Comparison of ENCODE assay signal across 8 mouse cellular contexts in genomic region chr11:102455740-102456396, GRCm38 (mm10). TPM values are rescaled to one million over a fixed set of nuclear protein-coding genes. Genes with fewer than 3 reads are reported as not detected.
DNase-seq lines count a peak whose midpoint lies in the region; ATAC-seq and TF ChIP-seq lines count a peak whose summit lies in the region.

No protein-coding gene starts in this region.

- H3K36me3 ChIP-seq in embryonic facial prominence, embryonic 13.5 days: no peaks in the 10 kb centered on the region
- H3K36me3 ChIP-seq in heart, embryonic 13.5 days: no peaks in the 10 kb centered on the region
- H3K36me3 ChIP-seq in kidney, embryonic 16.5 days (ENCODE audit: insufficient read depth, low read length): no peaks in the 10 kb centered on the region
- H3K36me3 ChIP-seq in lung, postnatal 0 days (ENCODE audit: insufficient read depth, low read length): no peaks in the 10 kb centered on the region

- DNase-seq in ES-CJ7 (ENCODE audit: low read depth, low spot score): peak; percentile 89
- peak; percentile 84 for DNase-seq in adrenal gland, postnatal 10 days
- peak; percentile 85 for DNase-seq in lung, postnatal 0 days (ENCODE audit: low spot score)
- DNase-seq in ovary, adult 18-20 months (ENCODE audit: low spot score): peak; percentile 74

- H3K4me2 ChIP-seq in embryonic facial prominence, embryonic 13.5 days: peak overlapping the region; percentile 91
- H3K4me2 ChIP-seq in heart, embryonic 13.5 days: peak overlapping the region; percentile 81
- peak overlapping the region; percentile 98 for H3K4me2 ChIP-seq in kidney, embryonic 16.5 days (replicated peaks; ENCODE audit: low read depth, low read length)
- H3K4me2 ChIP-seq in lung, postnatal 0 days (replicated peaks; ENCODE audit: low read depth, low read length): peak overlapping the region; percentile 91

- ATAC-seq in embryonic facial prominence, embryonic 13.5 days (ENCODE audit: insufficient number of reproducible peaks, insufficient read depth, low FRiP score, low TSS enrichment, low read depth): peak; percentile 78
- peak; percentile 81 for ATAC-seq in heart, embryonic 13.5 days (ENCODE audit: extremely low read depth, insufficient number of reproducible peaks, low FRiP score, low TSS enrichment)
- peak; percentile 92 for ATAC-seq in kidney, embryonic 16.5 days (ENCODE audit: low FRiP score, low TSS enrichment)
- peak; percentile 92 for ATAC-seq in lung, postnatal 0 days
- no peak for ATAC-seq in inflammation-experienced regulatory T-cells, adult 6 months

- peaks cover 21% of the 10 kb centered on the region; the same call in 1 of the 2 replicates for H3K4me1 ChIP-seq in embryonic facial prominence, embryonic 13.5 days
- peaks cover 26% of the 10 kb centered on the region for H3K4me1 ChIP-seq in heart, embryonic 13.5 days
- peaks cover 17% of the 10 kb centered on the region for H3K4me1 ChIP-seq in kidney, embryonic 16.5 days (ENCODE audit: insufficient read depth, low read length)
- H3K4me1 ChIP-seq in lung, postnatal 0 days (ENCODE audit: insufficient read depth, low read depth, low read length): 0 out of 2 replicates have a peak, but pooled peaks cover 2% of the 10 kb centered on the region

- WGBS in embryonic facial prominence, embryonic 13.5 days: under 1% methylated on average over 40 of the region's 40 CpGs
- under 1% methylated on average over 40 of the region's 40 CpGs for WGBS in heart, embryonic 13.5 days
- WGBS in kidney, embryonic 16.5 days: under 1% methylated on average over 35 of the region's 40 CpGs
- WGBS in lung, postnatal 0 days: 0% methylated on average over 32 of the region's 40 CpGs

- peak overlapping the region; percentile 44 for H3K27ac ChIP-seq in embryonic facial prominence, embryonic 13.5 days
- H3K27ac ChIP-seq in heart, embryonic 13.5 days (replicated peaks): peak overlapping the region; percentile 71
- peak overlapping the region; percentile 90 for H3K27ac ChIP-seq in kidney, embryonic 16.5 days (ENCODE audit: low read length)
- no peak overlapping the region for H3K27ac ChIP-seq in lung, postnatal 0 days (ENCODE audit: low read length)

- peak overlapping the region; percentile 53 for H3K9ac ChIP-seq in embryonic facial prominence, embryonic 13.5 days
- H3K9ac ChIP-seq in heart, embryonic 13.5 days: peak overlapping the region; percentile 76
- H3K9ac ChIP-seq in kidney, embryonic 16.5 days (replicated peaks; ENCODE audit: low read length): peak overlapping the region; percentile 73
- H3K9ac ChIP-seq in lung, postnatal 0 days (replicated peaks; ENCODE audit: low read depth): peak overlapping the region; percentile 34; the same call in 1 of the 2 replicates

- H3K4me3 ChIP-seq in embryonic facial prominence, embryonic 13.5 days: peak overlapping the region; percentile 54
- peak overlapping the region; percentile 59 for H3K4me3 ChIP-seq in heart, embryonic 13.5 days
- peak overlapping the region; percentile 62 for H3K4me3 ChIP-seq in kidney, embryonic 16.5 days (ENCODE audit: low read length)
- H3K4me3 ChIP-seq in lung, postnatal 0 days (ENCODE audit: low read depth, low read length): peak overlapping the region; percentile 44

- H3K27me3 ChIP-seq in embryonic facial prominence, embryonic 13.5 days: peaks cover 24% of the 10 kb centered on the region
- peaks cover 41% of the 10 kb centered on the region for H3K27me3 ChIP-seq in heart, embryonic 13.5 days (replicated peaks)
- no peaks in the 10 kb centered on the region for H3K27me3 ChIP-seq in kidney, embryonic 16.5 days (ENCODE audit: insufficient read depth, low read length)
- no peaks in the 10 kb centered on the region for H3K27me3 ChIP-seq in lung, postnatal 0 days (replicated peaks; ENCODE audit: insufficient read depth, low read length)

- TF ChIP-seq EP300 in lung, postnatal 0 days (IDR thresholded peaks at IDR 0.05): no peak

- H3K9me3 ChIP-seq in embryonic facial prominence, embryonic 13.5 days: no peaks in the 10 kb centered on the region
- H3K9me3 ChIP-seq in heart, embryonic 13.5 days: no peaks in the 10 kb centered on the region
- no peaks in the 10 kb centered on the region for H3K9me3 ChIP-seq in kidney, embryonic 16.5 days (ENCODE audit: low read length)
- no peaks in the 10 kb centered on the region for H3K9me3 ChIP-seq in lung, postnatal 0 days (ENCODE audit: low read length)

- peak; percentile 57 for TF ChIP-seq CTCF in lung, postnatal 0 days (IDR thresholded peaks at IDR 0.05)

RNA-seq across cellular contexts. Expression of gene Fam171a2, which starts 8.4 kb away (rescaled TPM):
- total RNA-seq in adrenal gland, postnatal 10 days (2021): 10 to 100 TPM; 12.3 to 15.3 TPM
- polyA plus RNA-seq in embryonic facial prominence, embryonic 13.5 days (2015; fragmentation: Nextera tagmentation; extraction: Ambion mirVana): 8.1 and 8.2 TPM in 2 replicates
- 2.8 and 2.9 TPM in 2 replicates for polyA plus RNA-seq in heart, embryonic 13.5 days (2015; fragmentation: Nextera tagmentation; extraction: Ambion mirVana)
- 5.3 and 5.8 TPM in 2 replicates for polyA plus RNA-seq in kidney, embryonic 16.5 days (2015; fragmentation: Nextera tagmentation; extraction: Ambion mirVana)
- 3.2 and 3.4 TPM in 2 replicates for polyA plus RNA-seq in lung, postnatal 0 days (2015; fragmentation: Nextera tagmentation; extraction: Ambion mirVana)
- not detected for polyA plus RNA-seq in inflammation-experienced regulatory T-cells, adult 6 months (2017; shearing (Covaris generic))

RNA-seq across cellular contexts. Expression of gene Itga2b, which starts 14.1 kb away (rescaled TPM):
- 1 to 10 TPM; 4.3 to 5.7 TPM for total RNA-seq in adrenal gland, postnatal 10 days (2021)
- 6.2 and 6.7 TPM in 2 replicates for polyA plus RNA-seq in embryonic facial prominence, embryonic 13.5 days (2015; fragmentation: Nextera tagmentation; extraction: Ambion mirVana)
- 10.5 and 11.3 TPM in 2 replicates for polyA plus RNA-seq in heart, embryonic 13.5 days (2015; fragmentation: Nextera tagmentation; extraction: Ambion mirVana)
- polyA plus RNA-seq in kidney, embryonic 16.5 days (2015; fragmentation: Nextera tagmentation; extraction: Ambion mirVana): 10.2 and 10.8 TPM in 2 replicates
- polyA plus RNA-seq in lung, postnatal 0 days (2015; fragmentation: Nextera tagmentation; extraction: Ambion mirVana): 13.0 and 14.9 TPM in 2 replicates
- polyA plus RNA-seq in inflammation-experienced regulatory T-cells, adult 6 months (2017; shearing (Covaris generic)): 1 to 10 TPM in 1 of 3 experiments, under 1 TPM in 2; 0.45 to 2.0 (median 0.94) TPM

RNA-seq across cellular contexts. Expression of gene Grn, which starts 25.8 kb away (rescaled TPM):
- total RNA-seq in adrenal gland, postnatal 10 days (2021): 100 to 1,000 TPM; 161 to 189 TPM
- 124 and 126 TPM in 2 replicates for polyA plus RNA-seq in embryonic facial prominence, embryonic 13.5 days (2015; fragmentation: Nextera tagmentation; extraction: Ambion mirVana)
- polyA plus RNA-seq in heart, embryonic 13.5 days (2015; fragmentation: Nextera tagmentation; extraction: Ambion mirVana): 220 and 224 TPM in 2 replicates
- 208 and 213 TPM in 2 replicates for polyA plus RNA-seq in kidney, embryonic 16.5 days (2015; fragmentation: Nextera tagmentation; extraction: Ambion mirVana)
- 215 and 223 TPM in 2 replicates for polyA plus RNA-seq in lung, postnatal 0 days (2015; fragmentation: Nextera tagmentation; extraction: Ambion mirVana)
- polyA plus RNA-seq in inflammation-experienced regulatory T-cells, adult 6 months (2017; shearing (Covaris generic)): 10 to 100 TPM; 21.8 to 32.1 (median 26.1) TPM

RNA-seq across cellular contexts. Expression of gene Slc25a39, which starts 48.1 kb away (rescaled TPM):
- 100 to 1,000 TPM; 327 to 377 TPM for total RNA-seq in adrenal gland, postnatal 10 days (2021)
- polyA plus RNA-seq in embryonic facial prominence, embryonic 13.5 days (2015; fragmentation: Nextera tagmentation; extraction: Ambion mirVana): 191 and 195 TPM in 2 replicates
- 287 and 294 TPM in 2 replicates for polyA plus RNA-seq in heart, embryonic 13.5 days (2015; fragmentation: Nextera tagmentation; extraction: Ambion mirVana)
- polyA plus RNA-seq in kidney, embryonic 16.5 days (2015; fragmentation: Nextera tagmentation; extraction: Ambion mirVana): 337 and 360 TPM in 2 replicates
- 214 TPM in 2 replicates for polyA plus RNA-seq in lung, postnatal 0 days (2015; fragmentation: Nextera tagmentation; extraction: Ambion mirVana)
- 10 to 100 TPM; 40.1 to 61.9 (median 53.3) TPM for polyA plus RNA-seq in inflammation-experienced regulatory T-cells, adult 6 months (2017; shearing (Covaris generic))
